Mouse (Mus musculus) ES-Bruce4 (cell line): ENCODE data around the gene Cacna1e. TPM values are rescaled to one million over a fixed set of nuclear protein-coding genes. Genes with fewer than 3 reads are reported as not detected.

Experiments used
- H3K27ac ChIP-seq: 2 replicates; pipeline ENCODE4 v1.5.1; 2012; ENCODE audit warnings: low read length, inconsistent platforms; ENCODE audit not compliant: insufficient read depth
- H3K27me3 ChIP-seq: 2 replicates; pipeline ENCODE4 v1.6.1; 2012; ENCODE audit warnings: mild to moderate bottlenecking, low read length, inconsistent platforms; ENCODE audit not compliant: control insufficient read depth, poor library complexity, insufficient read depth, severe bottlenecking
- H3K36me3 ChIP-seq: 2 replicates; pipeline ENCODE4 v1.6.1; 2012; ENCODE audit warnings: inconsistent platforms, mild to moderate bottlenecking, low read length, moderate library complexity; ENCODE audit not compliant: control insufficient read depth, poor library complexity, insufficient read depth, severe bottlenecking
- H3K4me1 ChIP-seq: one replicate; pipeline ENCODE4 v1.8.1; 2011; ENCODE audit warnings: low read length; ENCODE audit not compliant: control insufficient read depth, insufficient read depth
- H3K4me3 ChIP-seq: 2 replicates; pipeline ENCODE4 v1.5.1; 2011; ENCODE audit warnings: low read depth, mild to moderate bottlenecking, low read length
- H3K9ac ChIP-seq: 2 replicates; pipeline ENCODE4 v1.6.1; 2012; ENCODE audit warnings: low read depth, mild to moderate bottlenecking, inconsistent platforms; ENCODE audit not compliant: poor library complexity, severe bottlenecking
- H3K9me3 ChIP-seq: replicated peaks from 2 replicates; pipeline ENCODE4 v1.6.1; 2012; ENCODE audit warnings: mild to moderate bottlenecking, low read length, inconsistent platforms; ENCODE audit not compliant: control insufficient read depth, poor library complexity, insufficient read depth, severe bottlenecking
- CTCF ChIP-seq: IDR thresholded peaks from one replicate; pipeline ENCODE4 v1.8.1; 2011; ENCODE audit warnings: low read depth, low read length
- EP300 ChIP-seq: IDR thresholded peaks from 2 replicates; pipeline ENCODE4 v1.6.1; 2011; ENCODE audit warnings: low read depth, low read length; ENCODE audit not compliant: insufficient read depth
- POLR2A ChIP-seq: IDR thresholded peaks from one replicate; pipeline ENCODE4 v1.8.1; 2011; ENCODE audit warnings: low read length; ENCODE audit not compliant: insufficient read depth
- polyA plus RNA-seq: library from polyadenylated mRNA; stranded (reverse); fragments of >200 nt; gene quantifications from 2 replicates; pipeline ENCODE4 v1.2.4, GENCODE M21; 2011; ENCODE audit warnings: low read depth; ENCODE audit not compliant: missing spikeins, insufficient read depth, insufficient read length

The Cacna1e gene
- polyA plus RNA-seq, 1 experiment = 0.10 TPM

GRCm38 (mm10) chr1:154865981-154866380 is 18.3 kb downstream of the Cacna1e start:
- no peak for TF ChIP-seq EP300
- TF ChIP-seq CTCF = no peak
- TF ChIP-seq POLR2A = no peak

GRCm38 (mm10) chr1:154861416-154861815 is 22.9 kb downstream of the Cacna1e start:
- TF ChIP-seq EP300 (no peak), CTCF (no peak), POLR2A (no peak)
- no peak overlapping the region for H3K27ac ChIP-seq

More at GRCm38 (mm10) chr1:154865981-154866380, 18.3 kb downstream of the Cacna1e start:
- H3K4me1 ChIP-seq = no peaks in the 10 kb centered on the region
- H3K9ac ChIP-seq = no peak overlapping the region
- H3K27me3 ChIP-seq = no peaks in the 10 kb centered on the region
- no peak overlapping the region for H3K4me3 ChIP-seq
- H3K9me3 ChIP-seq = no peaks in the 10 kb centered on the region
- no peaks in the 10 kb centered on the region for H3K36me3 ChIP-seq
- H3K27ac ChIP-seq = no peak overlapping the region

GRCm38 (mm10) chr1:154854564-154854963 is 29.7 kb downstream of the Cacna1e start:
- Histone ChIP-seq H3K9me3 (no peaks in the 10 kb centered on the region), H3K27ac (no peak overlapping the region), H3K27me3 (no peaks in the 10 kb centered on the region), H3K4me3 (no peak overlapping the region), H3K36me3 (no peaks in the 10 kb centered on the region), H3K9ac (no peak overlapping the region), H3K4me1 (no peaks in the 10 kb centered on the region)
- no peak for TF ChIP-seq POLR2A
- TF ChIP-seq EP300 = no peak
- no peak for TF ChIP-seq CTCF

More at GRCm38 (mm10) chr1:154861416-154861815, 22.9 kb downstream of the Cacna1e start:
- H3K36me3 ChIP-seq = no peaks in the 10 kb centered on the region
- H3K4me3 ChIP-seq = no peak overlapping the region
- no peaks in the 10 kb centered on the region for H3K27me3 ChIP-seq
- H3K4me1 ChIP-seq = no peaks in the 10 kb centered on the region
- no peak overlapping the region for H3K9ac ChIP-seq
- no peaks in the 10 kb centered on the region for H3K9me3 ChIP-seq

DNA sequence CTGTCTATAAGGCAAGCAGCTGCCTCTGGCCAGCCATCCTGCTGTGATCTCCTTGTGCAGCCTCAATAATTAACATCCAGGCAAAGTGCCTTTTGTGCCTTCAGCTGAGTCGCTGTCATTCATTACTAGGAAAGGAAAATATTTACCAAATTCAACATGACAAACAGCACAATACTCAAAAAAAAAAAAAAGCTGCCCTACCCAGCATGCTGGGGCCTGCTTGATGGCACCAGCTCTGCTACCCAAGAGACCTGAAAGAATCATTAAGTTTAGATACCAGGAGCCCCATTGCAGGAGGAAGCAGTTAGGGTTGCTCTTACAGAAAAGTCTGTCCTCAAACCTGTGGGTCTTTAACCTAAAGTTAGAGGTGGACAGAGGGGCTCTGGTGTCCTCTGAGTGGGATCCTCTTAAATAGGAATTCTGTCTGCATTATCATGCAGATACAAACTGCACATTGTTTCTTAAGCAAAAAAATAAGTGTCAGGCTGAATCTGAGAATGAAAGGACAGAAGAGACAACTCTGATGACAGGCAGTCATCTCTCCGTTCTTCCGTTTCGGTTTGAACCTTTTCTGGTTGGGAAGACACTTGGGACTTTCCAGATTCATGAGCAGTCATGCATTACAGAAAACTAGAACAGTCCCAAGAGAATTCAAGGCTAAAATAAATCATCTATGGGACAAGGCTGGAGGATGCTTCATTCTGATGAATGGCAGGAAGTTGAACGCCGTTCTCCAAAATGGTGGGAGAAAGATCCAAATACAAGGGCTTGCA is 33.6 kb downstream of the Cacna1e start:
- no peak overlapping the region for H3K9ac ChIP-seq
- H3K36me3 ChIP-seq = no peaks in the 10 kb centered on the region
- no peak overlapping the region for H3K27ac ChIP-seq
- H3K27me3 ChIP-seq = no peaks in the 10 kb centered on the region
- H3K4me1 ChIP-seq = no peaks in the 10 kb centered on the region
- no peak overlapping the region for H3K4me3 ChIP-seq
- no peaks in the 10 kb centered on the region for H3K9me3 ChIP-seq
- TF ChIP-seq EP300 = no peak
- TF ChIP-seq POLR2A = no peak

GRCm38 (mm10) chr1:154848683-154849579 is 35.4 kb downstream of the Cacna1e start:
- TF ChIP-seq CTCF = no peak
- TF ChIP-seq POLR2A = no peak
- no peak for TF ChIP-seq EP300
- H3K4me1 ChIP-seq = no peaks in the 10 kb centered on the region
- no peaks in the 10 kb centered on the region for H3K9me3 ChIP-seq
- H3K36me3 ChIP-seq = no peaks in the 10 kb centered on the region
- no peak overlapping the region for H3K9ac ChIP-seq
- no peak overlapping the region for H3K4me3 ChIP-seq
- no peak overlapping the region for H3K27ac ChIP-seq
- no peaks in the 10 kb centered on the region for H3K27me3 ChIP-seq

- Histone ChIP-seq H3K4me3 (no peak overlapping the region), H3K27ac (no peak overlapping the region), H3K36me3 (no peaks in the 10 kb centered on the region), H3K27me3 (no peaks in the 10 kb centered on the region), H3K9me3 (no peaks in the 10 kb centered on the region), H3K4me1 (no peaks in the 10 kb centered on the region), H3K9ac (no peak overlapping the region)
- no peak for TF ChIP-seq EP300
- TF ChIP-seq POLR2A = no peak
- TF ChIP-seq CTCF = no peak
Measured at GRCm38 (mm10) chr1:154846900-154847299, 37.4 kb downstream of the Cacna1e start.
